Mouse (Mus musculus) liver, embryonic 14.5 days (tissue): ENCODE measurements at regions not wholly inside any gene's neighbourhood (a gene's known extent, or its start where the extent isn't known, plus 50 kb on each side); places are given as distances from the start of the nearest gene placed in this dataset.

Experiments
- CTCF ChIP-seq: IDR thresholded peaks from 2 replicates; pipeline ENCODE4 v1.5.1; 2016; ENCODE audit warnings: antibody characterized with exemption, low read depth, control low read depth
- EP300 ChIP-seq: IDR thresholded peaks from 2 replicates; pipeline ENCODE4 v1.6.1; 2016; ENCODE audit warnings: antibody characterized with exemption, low read depth

DNA sequence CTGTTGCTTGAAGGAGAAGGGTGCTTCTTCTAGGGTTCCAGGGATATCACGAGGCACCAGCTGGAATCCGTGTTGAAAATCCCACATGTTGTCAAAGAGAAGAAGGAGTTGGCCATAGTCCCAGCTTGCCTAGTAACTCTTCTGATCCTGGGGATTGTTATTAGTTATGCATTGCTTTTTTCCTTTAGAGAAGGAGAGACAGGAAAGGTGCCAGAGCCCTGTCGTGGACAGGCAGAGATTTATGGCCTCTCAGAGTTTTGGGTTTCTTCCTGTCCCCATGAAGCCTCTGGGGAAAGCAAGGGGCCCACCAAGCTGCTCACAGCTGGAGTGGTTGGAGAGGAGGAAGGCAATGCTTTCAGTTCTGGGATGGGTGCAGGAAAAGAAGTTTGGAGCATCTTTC, 76.6 kb downstream of the Ttc32 start:
- TF ChIP-seq CTCF (no peak), EP300 (no peak)
